Mouse (Mus musculus) erythroblast, adult 5-6 weeks (primary cell): ENCODE results near the gene Plekha7. TPM values are rescaled to one million over a fixed set of nuclear protein-coding genes. Genes with fewer than 3 reads are reported as not detected.

Source experiments
- ATAC-seq: replicated peaks from 2 replicates; pipeline ENCODE4 v1.8.0; 2016; ENCODE audit warnings: moderate number of reproducible peaks, mild to moderate bottlenecking, moderate TSS enrichment, inconsistent platforms; ENCODE audit not compliant: poor library complexity, low FRiP score, severe bottlenecking
- total RNA-seq, 2 experiments: library from RNA; stranded (forward) in 1 of 2; stranded (reverse) in 1 of 2; fragments of 150-400 nt in 1 of 2; fragments of 200-764, 138-1000 nt in 1 of 2; gene quantifications; 2 replicates each; pipeline versions ENCODE4 v1.2.3 to v1.2.4; 2015 to 2017; ENCODE audit warnings: low replicate concordance in 2 of 2

Gene Plekha7
- total RNA-seq, 2 experiments from 2014 or later, result 0.17 TPM; not detected in 1

- ATAC-seq, result no peak
These were observed 113.2 kb downstream of the Plekha7 start for GRCm38 (mm10) chr7:116194996-116195395.

- no peak for ATAC-seq
These were observed 115.2 kb downstream of the Plekha7 start for GRCm38 (mm10) chr7:116192966-116193365.

- ATAC-seq, result no peak
These were observed 116.0 kb downstream of the Plekha7 start for GRCm38 (mm10) chr7:116192096-116192595.

- ATAC-seq, result no peak
These were observed 117.0 kb downstream of the Plekha7 start for GRCm38 (mm10) chr7:116191138-116191537.

- ATAC-seq, result no peak
These were observed 118.5 kb downstream of the Plekha7 start for GRCm38 (mm10) chr7:116189708-116190107.

- ATAC-seq, result no peak
These were observed 119.8 kb downstream of the Plekha7 start for GRCm38 (mm10) chr7:116188391-116188790.

- ATAC-seq, result no peak
These were observed 120.7 kb downstream of the Plekha7 start for GRCm38 (mm10) chr7:116187521-116187920.

GRCm38 (mm10) chr7:116186847-116187246, 121.3 kb downstream of the Plekha7 start:
- ATAC-seq, result no peak

- ATAC-seq, result no peak
These were observed 122.0 kb downstream of the Plekha7 start for GRCm38 (mm10) chr7:116186156-116186555.

- no peak for ATAC-seq
These were observed 123.7 kb downstream of the Plekha7 start for GRCm38 (mm10) chr7:116184358-116185057.

GRCm38 (mm10) chr7:116182451-116182850, 125.7 kb downstream of the Plekha7 start:
- no peak for ATAC-seq

- no peak for ATAC-seq
These were observed 126.7 kb downstream of the Plekha7 start for GRCm38 (mm10) chr7:116181444-116181946.

- no peak for ATAC-seq
These were observed 129.3 kb downstream of the Plekha7 start for GRCm38 (mm10) chr7:116178916-116179315.

GRCm38 (mm10) chr7:116172774-116173173, 135.4 kb downstream of the Plekha7 start:
- ATAC-seq, result no peak

GRCm38 (mm10) chr7:116169426-116169825, 138.8 kb downstream of the Plekha7 start:
- no peak for ATAC-seq

- no peak for ATAC-seq
These were observed 140.0 kb downstream of the Plekha7 start for GRCm38 (mm10) chr7:116168224-116168623.

- ATAC-seq, result no peak
These were observed 143.9 kb downstream of the Plekha7 start for GRCm38 (mm10) chr7:116164232-116164631.

- peak; percentile 74 for ATAC-seq
These were observed 146.6 kb downstream of the Plekha7 start for GRCm38 (mm10) chr7:116161544-116161943.

- ATAC-seq, result no peak
These were observed 151.4 kb downstream of the Plekha7 start for GRCm38 (mm10) chr7:116156894-116157143.

GRCm38 (mm10) chr7:116156072-116156893, 151.9 kb downstream of the Plekha7 start:
- ATAC-seq, result no peak

GRCm38 (mm10) chr7:116153781-116154368, 154.3 kb downstream of the Plekha7 start:
- ATAC-seq, result no peak
